Mouse (Mus musculus) liver, embryonic 14.5 days (tissue): ENCODE measurements at regions not wholly inside any gene's neighbourhood (a gene's known extent, or its start where the extent isn't known, plus 50 kb on each side); places are given as distances from the start of the nearest gene placed in this dataset.

Experiments
- CTCF ChIP-seq: IDR thresholded peaks from 2 replicates; pipeline ENCODE4 v1.5.1; 2016; ENCODE audit warnings: antibody characterized with exemption, low read depth, control low read depth
- EP300 ChIP-seq: IDR thresholded peaks from 2 replicates; pipeline ENCODE4 v1.6.1; 2016; ENCODE audit warnings: antibody characterized with exemption, low read depth

DNA sequence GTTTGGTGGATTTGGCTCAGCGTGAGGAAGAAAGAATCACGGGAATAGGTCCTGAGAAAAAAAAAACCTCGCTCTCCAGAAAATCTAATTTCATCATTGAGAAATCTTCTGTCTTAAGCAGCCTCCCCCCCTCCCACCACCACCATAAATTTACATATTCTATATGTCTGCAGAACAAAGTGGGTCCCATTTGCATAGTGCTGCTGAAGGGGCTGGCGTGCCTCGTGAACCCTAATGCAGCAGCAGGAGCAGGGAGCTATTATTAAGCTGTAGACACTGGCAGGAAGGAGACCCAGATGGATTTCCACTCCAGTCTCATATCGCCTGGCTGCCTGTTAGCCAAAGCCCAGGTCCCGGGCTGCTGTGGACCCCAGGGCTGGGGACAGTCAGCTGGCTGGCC lies 179.6 kb downstream of the Gm26897 start:
- TF ChIP-seq CTCF, result no peak
- TF ChIP-seq EP300, result no peak
